Mouse (Mus musculus) E14TG2a.4 (cell line): ENCODE results near the gene Ubald2.

ENCODE experiments used
- CTCF ChIP-seq: conservative IDR thresholded peaks from 2 replicates; pipeline ENCODE4 v1.5.1; 2014; ENCODE audit warnings: low read length
- NANOG ChIP-seq: IDR thresholded peaks from 2 replicates; pipeline ENCODE4 v1.6.1; 2014; ENCODE audit warnings: borderline replicate concordance, low read length, mixed read lengths
- POU5F1 ChIP-seq: IDR thresholded peaks from 2 replicates; pipeline ENCODE4 v1.6.1; 2014; ENCODE audit warnings: low read length, borderline replicate concordance

- no peak for TF ChIP-seq CTCF
- no peak for TF ChIP-seq NANOG
- TF ChIP-seq POU5F1 = no peak
These were observed 6.9 kb upstream of the Ubald2 start for GRCm38 (mm10) chr11:116426852-116427575.
